Mouse (Mus musculus): Measurements from ENCODE around the gene Jph2.

The Jph2 gene

GRCm38 (mm10) chr2:163410211-163410610, 12.4 kb upstream of the Jph2 start:
- no peak for DNase-seq

- DNase-seq, result no peak
Observed at GRCm38 (mm10) chr2:163404037-163404815, 6.4 kb upstream of the Jph2 start.

GRCm38 (mm10) chr2:163401221-163401620, 3.4 kb upstream of the Jph2 start:
- peak; percentile 78 to 82 for DNase-seq

- no peak for DNase-seq
Observed at GRCm38 (mm10) chr2:163399222-163399621, 1.4 kb upstream of the Jph2 start.

- DNase-seq, result no peak
Observed at GRCm38 (mm10) chr2:163398770-163399169, 977 bp upstream of the Jph2 start.

GRCm38 (mm10) chr2:163397071-163397470, 722 bp downstream of the Jph2 start:
- DNase-seq, result no peak

GRCm38 (mm10) chr2:163394977-163395376, 2.8 kb downstream of the Jph2 start:
- no peak for DNase-seq

- no peak for DNase-seq
Observed at GRCm38 (mm10) chr2:163393976-163394375, 3.8 kb downstream of the Jph2 start.

- DNase-seq, result no peak
Observed at GRCm38 (mm10) chr2:163393241-163393640, 4.6 kb downstream of the Jph2 start.

- DNase-seq, result no peak
Observed at GRCm38 (mm10) chr2:163392436-163392835, 5.4 kb downstream of the Jph2 start.

- DNase-seq, result no peak
Observed at GRCm38 (mm10) chr2:163386423-163387190, 11.2 kb downstream of the Jph2 start.

- DNase-seq, result no peak
Observed at GRCm38 (mm10) chr2:163385126-163385525, 12.7 kb downstream of the Jph2 start.

GRCm38 (mm10) chr2:163381246-163381645, 16.5 kb downstream of the Jph2 start:
- DNase-seq, result no peak

- no peak for DNase-seq
Observed at GRCm38 (mm10) chr2:163379366-163379765, 18.4 kb downstream of the Jph2 start.

GRCm38 (mm10) chr2:163376082-163376481, 21.7 kb downstream of the Jph2 start:
- no peak for DNase-seq

- DNase-seq, result no peak
Observed at GRCm38 (mm10) chr2:163375468-163375867, 22.3 kb downstream of the Jph2 start.

- DNase-seq, result no peak
Observed at GRCm38 (mm10) chr2:163372627-163373026, 25.2 kb downstream of the Jph2 start.

- DNase-seq, result no peak
Observed at GRCm38 (mm10) chr2:163370175-163370574, 27.6 kb downstream of the Jph2 start.

GRCm38 (mm10) chr2:163364785-163365541, 32.8 kb downstream of the Jph2 start:
- no peak for DNase-seq

GRCm38 (mm10) chr2:163362940-163363921, 34.6 kb downstream of the Jph2 start:
- DNase-seq, result no peak

GRCm38 (mm10) chr2:163360858-163361623, 36.8 kb downstream of the Jph2 start:
- no peak for DNase-seq
